Mouse (Mus musculus) embryonic facial prominence, embryonic 10.5 days (tissue): ENCODE data around the gene Nt5c2. TPM values are rescaled to one million over a fixed set of nuclear protein-coding genes. Genes with fewer than 3 reads are reported as not detected.

Experiments
- DNase-seq: peaks from one replicate; pipeline ENCODE4 v3.0.0-alpha.2; 2017; ENCODE audit warnings: low spot score
- H3K27ac ChIP-seq: fragments of 300-500 bp; sonication (generic); replicated peaks from 2 replicates; pipeline ENCODE4 v1.5.1; 2016; ENCODE audit warnings: mild to moderate bottlenecking
- H3K27me3 ChIP-seq: fragments of 300-500 bp; sonication (generic); replicated peaks from 2 replicates; pipeline ENCODE4 v1.6.1; 2016; ENCODE audit warnings: low read depth, mild to moderate bottlenecking; ENCODE audit not compliant: poor library complexity, severe bottlenecking
- H3K36me3 ChIP-seq: fragments of 300-500 bp; sonication (generic); replicated peaks from 2 replicates; pipeline ENCODE4 v1.6.1; 2016; ENCODE audit warnings: mild to moderate bottlenecking, moderate library complexity
- H3K4me1 ChIP-seq: fragments of 300-500 bp; sonication (generic); 2 replicates; pipeline ENCODE4 v1.6.1; 2016
- H3K4me3 ChIP-seq: fragments of 300-500 bp; sonication (generic); 2 replicates; pipeline ENCODE4 v1.5.1; 2016; ENCODE audit warnings: mild to moderate bottlenecking, moderate library complexity
- H3K9me3 ChIP-seq: fragments of 300-500 bp; sonication (generic); 2 replicates; pipeline ENCODE4 v1.6.1; 2016; ENCODE audit warnings: mild to moderate bottlenecking
- WGBS: fragments of 180-500 bp; shearing (Covaris S2); methylation state at CpG from one replicate; pipeline ENCODE4 v1.1.7; 2016; 5-methylcytosine and 5-hydroxymethylcytosine counted together
- polyA plus RNA-seq: library from polyadenylated mRNA; unstranded; fragments of >200 nt; fragmentation: Nextera tagmentation; extraction: Ambion mirVana; gene quantifications from 2 replicates; pipeline ENCODE4 v1.2.1, GENCODE M21; 2016

Gene Nt5c2
- polyA plus RNA-seq, 1 experiment from 2014 or later, result 73.7 TPM

DNA sequence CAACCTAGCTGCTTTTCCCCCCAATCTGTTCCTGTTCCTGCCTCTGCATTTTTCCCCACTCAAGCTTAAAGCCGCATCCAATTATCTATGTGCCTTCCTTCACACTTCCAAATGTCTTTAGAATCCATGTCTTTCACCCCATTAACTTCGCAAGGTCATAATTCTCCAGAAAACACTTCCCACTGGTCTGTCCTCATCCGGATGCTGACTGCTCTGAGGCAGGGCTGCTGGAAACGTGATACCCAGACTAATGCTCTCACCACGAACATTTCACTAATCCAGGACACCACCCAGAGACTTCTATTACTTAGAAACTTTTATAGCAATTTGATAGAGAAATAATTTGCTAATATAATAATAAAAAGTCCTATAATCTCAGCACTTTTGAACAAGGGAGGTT is 84.9 kb downstream of the Nt5c2 start:
- H3K4me3 ChIP-seq, result no peak overlapping the region
- no peaks in the 10 kb centered on the region for H3K9me3 ChIP-seq
- H3K27me3 ChIP-seq, result no peaks in the 10 kb centered on the region
- peaks cover 17% of the 10 kb centered on the region for H3K4me1 ChIP-seq
- no peaks in the 10 kb centered on the region for H3K36me3 ChIP-seq
- no peak overlapping the region for H3K27ac ChIP-seq
- 70% methylated on average over 5 of the region's 5 CpGs for WGBS
- DNase-seq, result no peak

DNA sequence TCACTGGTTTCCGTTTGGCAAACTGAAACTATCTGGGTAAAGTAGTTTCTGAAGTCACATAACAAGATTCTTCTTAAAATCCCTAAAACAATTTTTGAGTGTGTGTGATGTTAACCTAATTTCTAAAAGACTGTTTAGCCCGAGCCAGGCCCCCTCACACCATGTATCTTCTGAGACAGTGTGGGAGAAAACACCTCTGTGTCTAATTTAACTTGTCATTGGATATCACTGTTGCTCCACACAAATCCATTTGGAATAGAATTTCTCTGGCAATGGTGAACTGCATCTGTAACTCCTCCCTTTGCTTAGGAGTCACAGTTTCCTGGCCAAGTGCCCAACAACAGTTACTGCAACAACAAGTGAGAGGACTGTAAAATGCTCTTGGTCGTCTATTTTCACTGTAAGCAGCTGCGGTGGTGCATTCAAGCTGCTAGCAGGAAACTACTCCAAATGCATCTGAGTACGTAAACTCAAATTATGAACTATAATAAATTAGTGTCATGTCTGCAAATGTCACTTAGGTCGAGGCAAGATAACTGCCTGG is 85.8 kb downstream of the Nt5c2 start:
- peaks cover 17% of the 10 kb centered on the region for H3K4me1 ChIP-seq
- 75% methylated on average over 6 of the region's 6 CpGs for WGBS
- DNase-seq, result no peak
- H3K36me3 ChIP-seq, result no peaks in the 10 kb centered on the region
- H3K4me3 ChIP-seq, result no peak overlapping the region
- no peaks in the 10 kb centered on the region for H3K27me3 ChIP-seq
- H3K27ac ChIP-seq, result no peak overlapping the region
- no peaks in the 10 kb centered on the region for H3K9me3 ChIP-seq

DNA sequence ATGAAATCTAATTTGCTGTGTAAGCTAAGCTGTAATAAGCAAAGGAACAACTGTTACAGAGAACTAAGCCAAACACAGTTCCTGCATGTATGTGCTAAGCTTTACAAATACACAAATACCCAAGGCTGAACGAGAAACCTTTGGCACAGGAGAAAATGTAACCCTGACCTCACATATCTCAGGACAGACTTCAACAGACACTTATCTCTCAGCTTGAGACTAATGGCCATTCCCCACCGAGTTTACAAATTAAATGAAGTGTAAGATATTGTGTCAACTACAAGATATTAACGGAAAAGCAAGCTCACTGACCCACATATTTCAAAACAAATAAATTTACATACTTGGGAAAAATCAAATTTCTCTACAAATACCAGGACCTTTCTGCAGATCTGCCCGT is 86.8 kb downstream of the Nt5c2 start:
- Histone ChIP-seq H3K27ac (no peak overlapping the region), H3K4me3 (no peak overlapping the region), H3K9me3 (no peaks in the 10 kb centered on the region), H3K27me3 (no peaks in the 10 kb centered on the region), H3K36me3 (no peaks in the 10 kb centered on the region; the same call in 1 of the 2 replicates), H3K4me1 (peaks cover 17% of the 10 kb centered on the region)
- WGBS, result 75% methylated on average over 4 of the region's 4 CpGs
- no peak for DNase-seq

DNA sequence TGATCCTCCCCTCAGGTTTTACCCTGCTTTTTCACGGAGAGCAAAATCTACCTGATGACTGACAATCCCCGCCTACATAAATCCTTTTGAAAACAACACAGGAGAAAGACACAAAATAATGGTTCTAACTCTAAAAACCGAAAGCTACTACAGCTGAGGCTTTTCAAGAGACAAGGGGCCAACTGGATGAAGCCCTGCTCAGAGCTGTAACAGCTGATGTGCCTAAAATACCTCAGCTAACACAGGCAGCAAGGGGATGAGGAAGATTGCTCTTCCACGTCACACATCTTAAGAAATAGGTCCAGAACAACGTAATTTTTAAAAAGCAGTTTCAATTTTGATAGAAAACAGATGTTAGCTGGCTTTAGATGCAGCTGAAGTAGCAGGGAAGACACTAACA is 88.0 kb downstream of the Nt5c2 start:
- H3K36me3 ChIP-seq, result no peaks in the 10 kb centered on the region; the same call in 1 of the 2 replicates
- no peak for DNase-seq
- WGBS, result 53% methylated on average over 5 of the region's 5 CpGs

DNA sequence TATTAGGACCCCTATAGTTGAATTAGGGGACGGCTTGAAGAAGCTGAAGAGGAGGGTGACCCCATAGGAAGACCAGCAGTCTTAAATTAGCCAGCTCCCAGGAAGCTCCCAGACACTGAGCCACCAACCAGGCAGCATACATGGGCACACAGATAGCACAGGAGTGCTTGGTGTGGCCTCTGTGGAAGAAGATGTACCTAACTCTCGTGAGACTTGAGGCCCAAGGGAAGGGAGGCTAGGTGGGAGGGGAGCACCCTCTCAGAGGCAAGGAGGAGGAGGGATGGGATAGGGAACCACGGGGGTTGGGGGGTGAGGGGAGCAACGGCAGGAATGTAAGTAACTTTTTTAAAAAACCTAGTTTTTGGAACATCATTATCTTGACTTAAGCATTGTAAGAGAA is 88.6 kb downstream of the Nt5c2 start:
- no peaks in the 10 kb centered on the region for H3K9me3 ChIP-seq
- peaks cover 17% of the 10 kb centered on the region for H3K4me1 ChIP-seq
- no peaks in the 10 kb centered on the region for H3K27me3 ChIP-seq
- 67% methylated on average over 4 of the region's 4 CpGs for whole genome bisulfite sequencing
- no peak overlapping the region for H3K4me3 ChIP-seq
- H3K36me3 ChIP-seq, result no peaks in the 10 kb centered on the region; the same call in 1 of the 2 replicates
- no peak for DNase-seq
- peak overlapping the region; percentile 30; the same call in 1 of the 2 replicates for H3K27ac ChIP-seq

More for the DNA sequence above, 88.0 kb downstream of the Nt5c2 start:
- Histone ChIP-seq H3K27ac (no peak overlapping the region), H3K4me1 (peaks cover 17% of the 10 kb centered on the region), H3K9me3 (no peaks in the 10 kb centered on the region), H3K4me3 (no peak overlapping the region), H3K27me3 (no peaks in the 10 kb centered on the region)

DNA sequence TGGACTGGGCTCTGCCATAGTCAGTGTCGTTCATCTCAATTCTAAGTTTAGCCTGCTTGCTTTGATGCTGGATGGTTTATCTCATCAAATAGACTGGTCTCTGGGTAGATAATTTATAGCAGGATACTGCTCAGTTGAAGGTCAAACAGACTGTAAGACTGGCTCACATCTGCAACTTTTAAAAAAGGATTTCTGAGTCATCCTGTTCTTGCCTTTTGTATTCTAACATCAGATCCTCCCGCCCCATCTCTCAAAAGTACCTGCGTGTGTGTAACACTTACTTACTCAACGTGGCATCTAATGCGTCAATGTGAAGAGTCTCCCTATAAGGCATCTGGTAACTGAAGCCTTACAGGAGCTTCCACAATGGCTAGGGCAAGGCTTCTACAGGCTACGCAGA is 94.4 kb downstream of the Nt5c2 start:
- H3K27me3 ChIP-seq, result no peaks in the 10 kb centered on the region
- no peak for DNase-seq

DNA sequence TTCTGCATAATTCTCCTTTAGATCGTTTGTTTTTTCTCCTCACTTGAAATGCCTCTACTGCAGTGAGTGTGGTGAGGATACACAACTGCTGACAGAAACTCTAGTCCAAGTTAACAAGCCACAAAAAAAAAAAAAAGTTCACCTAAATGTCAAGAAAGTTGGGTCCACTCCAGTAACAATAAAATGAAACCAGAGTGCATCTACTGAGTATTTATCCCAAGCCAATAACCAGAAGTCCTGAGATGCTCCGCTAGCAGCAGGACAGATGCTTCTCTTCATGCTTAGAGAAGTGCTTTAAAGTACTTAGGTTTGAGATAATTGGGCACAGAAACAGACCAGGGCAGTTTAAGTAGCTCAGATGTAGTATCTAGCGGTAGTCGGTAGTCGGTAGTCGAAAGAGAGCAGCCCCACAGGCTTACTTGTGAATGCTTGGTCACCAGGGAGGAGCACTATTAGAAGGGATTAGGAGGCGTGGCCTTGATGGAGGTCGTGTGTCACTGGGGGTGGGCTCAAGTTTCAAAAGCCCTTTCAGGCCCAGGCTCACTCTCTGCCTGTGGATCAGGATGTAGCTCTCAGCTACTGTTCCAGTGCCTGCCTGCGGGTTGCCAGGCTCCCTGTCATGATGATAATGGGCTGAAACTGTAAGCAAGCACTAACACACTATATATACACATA is 99.4 kb downstream of the Nt5c2 start:
- Histone ChIP-seq H3K27me3 (no peaks in the 10 kb centered on the region), H3K27ac (no peak overlapping the region), H3K9me3 (no peaks in the 10 kb centered on the region), H3K4me3 (no peak overlapping the region), H3K36me3 (peaks cover 21% of the 10 kb centered on the region), H3K4me1 (peaks cover 10% of the 10 kb centered on the region; the same call in 1 of the 2 replicates)
- WGBS, result 66% methylated on average over 9 of the region's 9 CpGs
- peak; percentile 35 for DNase-seq

More for the DNA sequence above, 94.4 kb downstream of the Nt5c2 start:
- 94% methylated on average over 6 of the region's 6 CpGs for WGBS
- H3K36me3 ChIP-seq, result peaks cover 13% of the 10 kb centered on the region
- peaks cover 3% of the 10 kb centered on the region; the same call in 1 of the 2 replicates for H3K4me1 ChIP-seq
- H3K4me3 ChIP-seq, result no peak overlapping the region
- no peaks in the 10 kb centered on the region for H3K9me3 ChIP-seq
- H3K27ac ChIP-seq, result no peak overlapping the region

DNA sequence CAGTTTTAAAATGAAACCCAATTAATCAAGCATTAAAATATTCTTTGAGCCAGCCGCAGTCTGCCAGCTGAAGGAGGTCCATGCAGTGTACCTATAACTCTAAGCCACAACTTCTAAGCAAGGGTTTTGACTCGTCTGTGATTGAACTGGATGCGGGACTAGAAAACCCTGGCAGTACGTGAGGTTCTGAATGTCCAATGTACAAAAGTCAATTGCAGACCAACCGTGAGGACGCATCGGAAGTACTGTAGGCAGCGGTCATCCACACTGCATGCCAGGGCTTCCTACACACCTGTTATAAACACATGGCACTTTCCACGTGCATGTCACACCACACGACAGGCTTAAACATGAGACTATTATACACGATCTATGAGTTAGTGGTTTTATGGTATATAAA is 101.3 kb downstream of the Nt5c2 start:
- DNase-seq, result no peak
- Histone ChIP-seq H3K36me3 (peaks cover 21% of the 10 kb centered on the region), H3K4me1 (peaks cover 23% of the 10 kb centered on the region), H3K4me3 (no peak overlapping the region), H3K9me3 (no peaks in the 10 kb centered on the region), H3K27me3 (no peaks in the 10 kb centered on the region), H3K27ac (no peak overlapping the region)
- 95% methylated on average over 11 of the region's 11 CpGs for WGBS

DNA sequence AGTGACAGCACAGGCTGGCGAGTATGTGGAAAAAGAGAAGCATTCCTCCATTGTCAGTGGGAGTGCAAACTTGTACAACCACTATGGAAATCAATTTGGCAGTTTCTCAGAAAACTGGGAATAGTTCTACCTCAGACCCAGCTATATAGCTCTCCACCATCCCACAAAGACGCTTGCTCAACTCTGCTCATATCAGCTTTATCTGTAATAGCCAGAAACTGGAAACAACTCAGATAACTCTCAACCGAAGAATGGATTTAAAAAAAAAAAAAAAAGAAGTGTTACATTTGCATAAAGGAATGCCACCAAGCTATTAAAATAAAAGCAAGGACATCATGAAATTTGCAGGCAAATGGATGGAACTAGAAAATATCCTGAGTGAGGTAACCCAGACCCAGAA is 103.5 kb downstream of the Nt5c2 start:
- Histone ChIP-seq H3K36me3 (peaks cover 16% of the 10 kb centered on the region), H3K27ac (no peak overlapping the region), H3K4me1 (peaks cover 24% of the 10 kb centered on the region), H3K27me3 (no peaks in the 10 kb centered on the region), H3K4me3 (no peak overlapping the region), H3K9me3 (no peaks in the 10 kb centered on the region)
- no peak for DNase-seq
- 90% methylated on average over 3 of the region's 3 CpGs for WGBS

DNA sequence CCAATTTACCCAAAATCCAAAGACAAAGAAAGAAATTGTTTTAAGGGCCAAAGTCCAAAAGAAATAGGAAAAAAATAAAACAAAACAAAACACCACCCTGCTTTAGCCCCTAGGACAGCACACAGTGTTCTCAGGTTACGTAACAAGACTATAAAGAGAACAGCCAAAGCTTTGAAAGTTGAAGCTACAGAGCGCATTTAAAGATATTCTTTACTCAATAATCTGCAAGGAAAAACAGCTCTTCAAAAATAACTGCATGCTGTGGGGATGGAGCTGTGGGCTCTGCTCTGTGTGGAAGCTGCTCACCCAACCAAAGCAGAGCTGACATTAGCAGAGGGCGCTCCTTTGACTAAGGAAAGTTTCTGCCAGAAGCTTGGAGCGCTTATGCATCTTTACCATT is 106.0 kb downstream of the Nt5c2 start:
- no peak for DNase-seq
- Histone ChIP-seq H3K4me1 (peaks cover 17% of the 10 kb centered on the region), H3K9me3 (no peaks in the 10 kb centered on the region), H3K27me3 (no peaks in the 10 kb centered on the region), H3K4me3 (no peak overlapping the region), H3K36me3 (peaks cover 10% of the 10 kb centered on the region), H3K27ac (no peak overlapping the region)
- 49% methylated on average over 4 of the region's 4 CpGs for WGBS

DNA sequence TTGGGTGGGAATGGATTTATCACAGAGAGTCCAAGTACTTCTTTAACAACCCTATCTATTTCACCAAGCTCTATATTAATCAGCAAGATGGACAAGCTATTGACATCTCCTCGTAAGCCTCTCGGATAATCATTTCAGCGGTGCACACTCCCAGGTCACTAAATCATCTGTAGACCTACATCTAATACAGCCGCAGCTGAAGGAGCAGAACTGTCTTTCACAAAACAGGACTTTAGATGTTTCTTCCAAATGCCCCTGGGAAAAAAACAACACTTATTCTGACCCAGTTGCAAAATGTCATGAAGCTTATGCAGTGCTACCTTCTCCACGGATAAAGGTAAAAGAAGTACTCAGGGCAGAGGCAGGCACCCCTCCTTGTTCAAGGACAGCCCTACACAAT is 106.7 kb downstream of the Nt5c2 start:
- no peak for DNase-seq
- Histone ChIP-seq H3K4me1 (peaks cover 17% of the 10 kb centered on the region), H3K9me3 (no peaks in the 10 kb centered on the region), H3K27me3 (no peaks in the 10 kb centered on the region), H3K36me3 (peaks cover 18% of the 10 kb centered on the region), H3K27ac (no peak overlapping the region), H3K4me3 (no peak overlapping the region)
- WGBS, result 84% methylated on average over 5 of the region's 5 CpGs

DNA sequence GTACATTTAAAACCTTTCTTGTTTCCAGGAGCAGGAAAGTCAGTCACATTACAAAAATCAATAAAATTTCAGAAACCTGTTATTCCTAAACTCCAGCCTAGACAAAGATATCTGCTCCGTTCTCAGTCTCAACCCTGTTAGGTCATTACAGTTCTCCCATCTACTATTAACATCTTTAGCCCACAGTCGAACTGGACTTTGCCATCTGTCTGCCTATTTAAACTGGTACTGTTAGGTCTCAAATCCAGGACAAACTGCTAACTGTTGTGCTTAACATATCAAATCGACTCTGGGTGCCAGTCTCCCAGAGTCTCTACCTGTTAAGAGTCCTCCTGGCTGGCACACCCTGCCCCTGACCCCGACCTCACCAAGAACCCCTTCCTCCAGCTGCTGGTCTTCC is 109.0 kb downstream of the Nt5c2 start:
- no peak overlapping the region for H3K27ac ChIP-seq
- H3K27me3 ChIP-seq, result no peaks in the 10 kb centered on the region
- H3K4me1 ChIP-seq, result peaks cover 17% of the 10 kb centered on the region
- H3K4me3 ChIP-seq, result no peak overlapping the region
- DNase-seq, result no peak
- H3K9me3 ChIP-seq, result no peaks in the 10 kb centered on the region
- WGBS, result 92% methylated on average over 4 of the region's 4 CpGs
- H3K36me3 ChIP-seq, result peaks cover 16% of the 10 kb centered on the region

DNA sequence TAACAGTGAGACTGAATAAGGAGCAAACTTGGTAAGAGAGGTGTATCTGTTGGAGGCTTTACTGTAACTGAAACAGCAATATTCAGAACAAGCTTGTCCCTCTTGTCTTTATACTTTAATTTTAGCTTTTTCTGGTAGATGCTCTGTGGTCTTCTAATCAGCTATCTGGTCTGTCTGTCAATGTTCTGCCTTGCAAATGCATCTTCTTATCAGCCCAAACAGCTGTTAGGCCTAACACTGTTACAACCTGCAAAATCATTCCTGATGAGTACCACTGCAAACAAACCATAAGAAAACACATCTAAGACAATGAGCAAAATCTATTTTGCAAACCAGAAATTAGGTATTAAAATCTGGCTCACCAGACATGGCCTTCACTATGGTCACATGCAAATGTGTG is 109.6 kb downstream of the Nt5c2 start:
- DNase-seq, result no peak
- no peaks in the 10 kb centered on the region for H3K9me3 ChIP-seq
- no peak overlapping the region for H3K27ac ChIP-seq
- H3K4me3 ChIP-seq, result no peak overlapping the region
- no peaks in the 10 kb centered on the region for H3K27me3 ChIP-seq
- peaks cover 14% of the 10 kb centered on the region for H3K4me1 ChIP-seq
- H3K36me3 ChIP-seq, result peaks cover 16% of the 10 kb centered on the region
